Mouse (Mus musculus): ENCODE results near the gene Rgcc. TPM values are rescaled to one million over a fixed set of nuclear protein-coding genes. Genes with fewer than 3 reads are reported as not detected.

Gene Rgcc
- polyA plus RNA-seq, 1 experiment from 2014 or later, result 23.0 TPM

GRCm38 (mm10) chr14:79296201-79296600 lies 5.2 kb downstream of the Rgcc start:
- ATAC-seq (ENCODE audit: low read depth), result no peak
- no peak overlapping the region for H3K27ac ChIP-seq (ENCODE audit: low read depth, low read length)
- H3K9me3 ChIP-seq (ENCODE audit: control insufficient read depth, low read length), result no peaks in the 10 kb centered on the region
- H3K4me1 ChIP-seq (ENCODE audit: control insufficient read depth, insufficient read depth, low read length), result no peaks in the 10 kb centered on the region
- WGBS, result 87% methylated on average over 7 of the region's 7 CpGs
- H3K27me3 ChIP-seq (ENCODE audit: control insufficient read depth, insufficient read depth, low read length), result 0 out of 2 replicates have a peak, but pooled peaks cover 9% of the 10 kb centered on the region
- H3K9ac ChIP-seq (replicated peaks; ENCODE audit: low read depth, low read length), result no peak overlapping the region
- H3K4me2 ChIP-seq (ENCODE audit: low read depth, low read length), result no peak overlapping the region
- H3K36me3 ChIP-seq (ENCODE audit: control insufficient read depth, insufficient read depth, low read length), result no peaks in the 10 kb centered on the region
- H3K4me3 ChIP-seq (ENCODE audit: low read depth, low read length), result no peak overlapping the region

DNA sequence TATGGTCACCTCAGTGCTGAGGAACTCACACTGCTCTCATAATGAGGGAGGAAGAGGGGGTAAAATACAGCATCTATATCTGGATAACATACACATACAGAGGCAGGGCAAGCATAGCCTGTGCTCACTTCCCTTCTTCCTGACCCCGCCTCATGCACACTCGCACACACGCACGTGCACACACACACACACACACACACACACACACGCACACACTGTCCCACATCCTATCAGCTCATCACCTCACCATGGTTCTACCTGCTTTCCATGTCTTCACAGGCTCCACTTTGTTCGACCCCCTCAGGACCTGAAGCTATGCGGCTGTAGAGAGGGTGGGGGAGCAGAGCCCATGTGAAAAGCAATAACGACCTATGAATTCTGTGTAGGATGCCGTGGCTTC lies 5.9 kb downstream of the Rgcc start:
- Histone ChIP-seq H3K27ac (ENCODE audit: low read depth, low read length) (no peak overlapping the region), H3K9ac (replicated peaks; ENCODE audit: low read depth, low read length) (no peak overlapping the region), H3K27me3 (ENCODE audit: control insufficient read depth, insufficient read depth, low read length) (0 out of 2 replicates have a peak, but pooled peaks cover 9% of the 10 kb centered on the region), H3K9me3 (ENCODE audit: control insufficient read depth, low read length) (no peaks in the 10 kb centered on the region), H3K4me3 (ENCODE audit: low read depth, low read length) (no peak overlapping the region), H3K4me1 (ENCODE audit: control insufficient read depth, insufficient read depth, low read length) (peaks cover 4% of the 10 kb centered on the region; the same call in 1 of the 2 replicates), H3K36me3 (ENCODE audit: control insufficient read depth, insufficient read depth, low read length) (no peaks in the 10 kb centered on the region), H3K4me2 (ENCODE audit: low read depth, low read length) (peak overlapping the region; percentile 24; the same call in 1 of the 2 replicates)
- WGBS, result 93% methylated on average over 9 of the region's 9 CpGs
- ATAC-seq (ENCODE audit: low read depth), result no peak

DNA sequence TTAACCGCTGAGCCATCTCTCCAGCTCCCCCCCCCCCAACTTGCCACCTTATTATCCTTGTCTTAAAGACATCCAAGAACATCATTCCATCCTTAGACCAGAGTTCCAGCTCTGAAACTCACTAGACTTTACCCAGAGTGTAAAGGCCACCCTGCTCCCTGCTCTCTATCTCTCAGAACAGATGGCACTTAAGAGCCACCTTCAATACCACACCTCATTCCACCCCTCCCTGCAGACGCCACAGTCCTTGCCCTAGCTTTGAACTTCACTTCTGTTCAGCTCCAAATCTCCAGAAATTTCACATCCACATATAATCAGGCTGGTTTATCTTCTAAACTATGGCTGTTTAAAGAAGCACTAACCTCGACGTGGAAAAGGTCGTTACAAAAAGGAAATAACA lies 6.5 kb downstream of the Rgcc start:
- Histone ChIP-seq H3K9me3 (ENCODE audit: control insufficient read depth, low read length) (no peaks in the 10 kb centered on the region), H3K4me2 (ENCODE audit: low read depth, low read length) (no peak overlapping the region), H3K27me3 (ENCODE audit: control insufficient read depth, insufficient read depth, low read length) (0 out of 2 replicates have a peak, but pooled peaks cover 4% of the 10 kb centered on the region), H3K27ac (ENCODE audit: low read depth, low read length) (no peak overlapping the region), H3K9ac (replicated peaks; ENCODE audit: low read depth, low read length) (no peak overlapping the region), H3K4me3 (ENCODE audit: low read depth, low read length) (no peak overlapping the region), H3K36me3 (ENCODE audit: control insufficient read depth, insufficient read depth, low read length) (no peaks in the 10 kb centered on the region), H3K4me1 (ENCODE audit: control insufficient read depth, insufficient read depth, low read length) (peaks cover 9% of the 10 kb centered on the region)
- ATAC-seq (ENCODE audit: low read depth), result no peak
- WGBS, result 74% methylated on average over 5 of the region's 5 CpGs

DNA sequence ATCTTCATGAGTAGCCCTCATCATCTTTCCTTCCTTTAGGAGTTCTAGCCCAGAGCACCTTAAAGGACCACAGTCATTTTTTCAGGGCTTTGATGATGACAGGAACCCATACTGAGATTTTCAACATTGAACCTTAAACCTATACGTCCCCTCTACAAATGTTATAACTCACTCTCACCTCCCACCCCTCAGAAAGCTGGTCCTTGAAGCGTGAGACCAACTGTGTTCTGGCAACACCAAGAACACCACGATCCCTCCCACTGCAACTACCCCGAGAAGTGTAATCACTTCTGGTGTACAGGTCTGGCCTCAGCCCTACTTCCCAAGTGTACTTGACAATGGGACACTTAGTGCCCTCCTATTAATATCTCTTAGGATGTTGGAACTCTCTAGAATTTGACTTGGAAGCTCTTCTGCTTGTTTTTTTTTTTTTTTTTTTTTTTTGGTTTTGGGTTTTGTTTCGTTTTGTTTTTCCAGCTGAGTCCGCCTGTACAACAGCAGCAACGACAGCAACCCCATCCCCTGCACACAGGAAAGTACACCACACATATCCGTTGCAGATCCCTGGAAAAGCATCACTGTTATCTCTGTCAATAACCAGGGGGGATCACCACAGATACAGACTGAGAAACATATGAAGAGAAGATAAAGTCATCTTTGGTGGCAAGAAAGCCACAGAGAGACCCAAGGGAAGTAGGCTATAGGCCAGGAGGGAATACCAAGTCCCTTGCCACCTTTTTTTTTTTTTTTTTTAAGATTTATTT lies 7.2 kb downstream of the Rgcc start:
- H3K27me3 ChIP-seq (ENCODE audit: control insufficient read depth, insufficient read depth, low read length), result 0 out of 2 replicates have a peak, but pooled peaks cover 2% of the 10 kb centered on the region
- H3K27ac ChIP-seq (ENCODE audit: low read depth, low read length), result no peak overlapping the region
- no peak overlapping the region for H3K4me2 ChIP-seq (ENCODE audit: low read depth, low read length)
- no peak overlapping the region for H3K9ac ChIP-seq (replicated peaks; ENCODE audit: low read depth, low read length)
- H3K4me1 ChIP-seq (ENCODE audit: control insufficient read depth, insufficient read depth, low read length), result peaks cover 9% of the 10 kb centered on the region
- 84% methylated on average over 8 of the region's 8 CpGs for WGBS
- H3K36me3 ChIP-seq (ENCODE audit: control insufficient read depth, insufficient read depth, low read length), result no peaks in the 10 kb centered on the region
- ATAC-seq (ENCODE audit: low read depth), result no peak
- H3K4me3 ChIP-seq (ENCODE audit: low read depth, low read length), result no peak overlapping the region
- H3K9me3 ChIP-seq (ENCODE audit: control insufficient read depth, low read length), result no peaks in the 10 kb centered on the region

- Histone ChIP-seq H3K4me2 (ENCODE audit: low read depth, low read length) (no peak overlapping the region), H3K9me3 (ENCODE audit: control insufficient read depth, low read length) (no peaks in the 10 kb centered on the region), H3K4me1 (ENCODE audit: control insufficient read depth, insufficient read depth, low read length) (peaks cover 9% of the 10 kb centered on the region), H3K4me3 (ENCODE audit: low read depth, low read length) (no peak overlapping the region), H3K9ac (replicated peaks; ENCODE audit: low read depth, low read length) (no peak overlapping the region), H3K27ac (ENCODE audit: low read depth, low read length) (no peak overlapping the region), H3K36me3 (ENCODE audit: control insufficient read depth, insufficient read depth, low read length) (no peaks in the 10 kb centered on the region), H3K27me3 (ENCODE audit: control insufficient read depth, insufficient read depth, low read length) (no peaks in the 10 kb centered on the region)
- 51% methylated on average over 9 of the region's 16 CpGs for WGBS
- no peak for ATAC-seq (ENCODE audit: low read depth)
Observed at GRCm38 (mm10) chr14:79293119-79293780, 8.2 kb downstream of the Rgcc start.

DNA sequence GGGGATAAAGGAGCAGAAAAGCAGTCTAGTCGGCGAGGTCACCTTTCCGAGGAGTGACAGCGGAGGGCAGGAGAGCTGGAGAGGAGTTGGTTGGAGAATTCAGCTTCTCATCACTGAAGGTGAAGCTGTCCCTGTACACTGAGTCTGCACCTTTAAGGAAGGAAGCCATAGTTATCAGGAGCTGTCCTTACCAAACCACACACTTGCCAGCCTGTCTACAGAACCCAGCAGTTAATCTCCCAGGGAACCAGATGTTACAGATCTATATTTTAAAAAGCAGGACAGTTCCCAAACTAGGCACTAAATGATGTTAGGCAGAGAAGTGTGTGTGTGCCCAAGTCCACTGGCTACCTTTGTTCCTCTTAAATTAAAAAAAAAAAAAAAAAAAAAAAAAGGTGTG lies 9.8 kb downstream of the Rgcc start:
- ATAC-seq (ENCODE audit: low read depth), result no peak

DNA sequence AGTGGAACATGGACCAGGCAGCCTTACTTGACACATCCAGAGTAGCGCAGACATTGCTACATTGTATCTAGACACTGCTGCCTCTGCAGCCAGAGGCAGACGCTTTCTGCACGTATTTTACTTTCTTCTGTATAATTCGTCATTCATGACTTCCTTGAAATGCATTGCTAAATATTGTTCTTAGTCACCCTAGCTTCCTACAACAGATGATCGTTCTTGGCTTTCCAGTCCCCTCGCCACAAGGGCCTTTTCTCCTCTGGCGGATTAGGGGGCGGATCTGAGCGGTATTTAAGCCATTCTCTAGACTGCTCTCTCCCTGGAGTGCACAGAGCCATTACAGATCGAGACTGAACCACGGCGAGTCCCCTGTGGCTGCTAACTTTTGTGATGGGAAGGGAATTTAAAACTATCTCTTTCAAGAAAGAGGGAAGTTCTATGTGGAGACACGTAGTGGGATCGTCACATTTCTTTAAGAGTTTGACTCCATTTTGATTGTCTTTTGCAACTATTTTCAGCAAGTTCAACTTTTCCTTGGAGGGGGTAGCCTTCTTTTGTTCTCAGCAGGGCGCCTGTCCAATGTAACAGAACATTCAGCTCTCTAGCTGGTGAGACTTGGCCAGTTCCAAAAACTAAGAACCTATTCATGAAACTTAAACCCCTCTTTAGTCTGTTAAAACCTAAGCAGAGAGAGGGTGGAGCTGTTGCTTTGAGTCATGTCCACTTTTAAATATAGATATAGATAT lies 10.6 kb downstream of the Rgcc start:
- Histone ChIP-seq H3K4me2 (ENCODE audit: low read depth, low read length) (peak overlapping the region; percentile 22; the same call in 1 of the 2 replicates), H3K27me3 (ENCODE audit: control insufficient read depth, insufficient read depth, low read length) (no peaks in the 10 kb centered on the region), H3K4me1 (ENCODE audit: control insufficient read depth, insufficient read depth, low read length) (peaks cover 9% of the 10 kb centered on the region), H3K9ac (replicated peaks; ENCODE audit: low read depth, low read length) (no peak overlapping the region), H3K4me3 (ENCODE audit: low read depth, low read length) (no peak overlapping the region), H3K27ac (ENCODE audit: low read depth, low read length) (no peak overlapping the region), H3K9me3 (ENCODE audit: control insufficient read depth, low read length) (no peaks in the 10 kb centered on the region), H3K36me3 (ENCODE audit: control insufficient read depth, insufficient read depth, low read length) (no peaks in the 10 kb centered on the region)
- 16% methylated on average over 15 of the region's 15 CpGs for WGBS
- no peak for ATAC-seq (ENCODE audit: low read depth)

More for the DNA sequence above, 9.8 kb downstream of the Rgcc start:
- Histone ChIP-seq H3K4me3 (ENCODE audit: low read depth, low read length) (no peak overlapping the region), H3K36me3 (ENCODE audit: control insufficient read depth, insufficient read depth, low read length) (no peaks in the 10 kb centered on the region), H3K27ac (ENCODE audit: low read depth, low read length) (no peak overlapping the region), H3K9me3 (ENCODE audit: control insufficient read depth, low read length) (no peaks in the 10 kb centered on the region), H3K4me2 (ENCODE audit: low read depth, low read length) (no peak overlapping the region), H3K4me1 (ENCODE audit: control insufficient read depth, insufficient read depth, low read length) (peaks cover 9% of the 10 kb centered on the region), H3K9ac (replicated peaks; ENCODE audit: low read depth, low read length) (no peak overlapping the region), H3K27me3 (ENCODE audit: control insufficient read depth, insufficient read depth, low read length) (no peaks in the 10 kb centered on the region)
- WGBS, result 84% methylated on average over 4 of the region's 4 CpGs

- Histone ChIP-seq H3K4me2 (ENCODE audit: low read depth, low read length) (no peak overlapping the region), H3K9me3 (ENCODE audit: control insufficient read depth, low read length) (no peaks in the 10 kb centered on the region), H3K27me3 (ENCODE audit: control insufficient read depth, insufficient read depth, low read length) (no peaks in the 10 kb centered on the region), H3K9ac (replicated peaks; ENCODE audit: low read depth, low read length) (no peak overlapping the region), H3K27ac (ENCODE audit: low read depth, low read length) (no peak overlapping the region), H3K4me3 (ENCODE audit: low read depth, low read length) (no peak overlapping the region), H3K4me1 (ENCODE audit: control insufficient read depth, insufficient read depth, low read length) (peaks cover 9% of the 10 kb centered on the region), H3K36me3 (ENCODE audit: control insufficient read depth, insufficient read depth, low read length) (no peaks in the 10 kb centered on the region)
- WGBS, result 50% methylated on average over 9 of the region's 9 CpGs
- no peak for ATAC-seq (ENCODE audit: low read depth)
Observed at GRCm38 (mm10) chr14:79289909-79290308, 11.5 kb downstream of the Rgcc start.

GRCm38 (mm10) chr14:79288280-79288679 lies 13.2 kb downstream of the Rgcc start:
- H3K4me2 ChIP-seq (ENCODE audit: low read depth, low read length), result no peak overlapping the region
- H3K9me3 ChIP-seq (ENCODE audit: control insufficient read depth, low read length), result no peaks in the 10 kb centered on the region
- H3K9ac ChIP-seq (replicated peaks; ENCODE audit: low read depth, low read length), result no peak overlapping the region
- ATAC-seq (ENCODE audit: low read depth), result no peak
- no peaks in the 10 kb centered on the region for H3K36me3 ChIP-seq (ENCODE audit: control insufficient read depth, insufficient read depth, low read length)
- WGBS, result 66% methylated on average over 3 of the region's 3 CpGs
- no peaks in the 10 kb centered on the region for H3K27me3 ChIP-seq (ENCODE audit: control insufficient read depth, insufficient read depth, low read length)
- H3K27ac ChIP-seq (ENCODE audit: low read depth, low read length), result no peak overlapping the region
- peaks cover 9% of the 10 kb centered on the region for H3K4me1 ChIP-seq (ENCODE audit: control insufficient read depth, insufficient read depth, low read length)
- H3K4me3 ChIP-seq (ENCODE audit: low read depth, low read length), result no peak overlapping the region

Measured in neural tube, embryonic 14.5 days (tissue).